Mouse (Mus musculus): ENCODE measurements at regions not wholly inside any gene's neighbourhood (a gene's known extent, or its start where the extent isn't known, plus 50 kb on each side); places are given as distances from the start of the nearest gene placed in this dataset.

GRCm38 (mm10) chr5:53329591-53329990 is 62.7 kb downstream of the Smim20 start:
- DNase-seq (ENCODE audit: extremely low spot score in 1 of 2, low spot score in 1 of 2): no peak

DNA sequence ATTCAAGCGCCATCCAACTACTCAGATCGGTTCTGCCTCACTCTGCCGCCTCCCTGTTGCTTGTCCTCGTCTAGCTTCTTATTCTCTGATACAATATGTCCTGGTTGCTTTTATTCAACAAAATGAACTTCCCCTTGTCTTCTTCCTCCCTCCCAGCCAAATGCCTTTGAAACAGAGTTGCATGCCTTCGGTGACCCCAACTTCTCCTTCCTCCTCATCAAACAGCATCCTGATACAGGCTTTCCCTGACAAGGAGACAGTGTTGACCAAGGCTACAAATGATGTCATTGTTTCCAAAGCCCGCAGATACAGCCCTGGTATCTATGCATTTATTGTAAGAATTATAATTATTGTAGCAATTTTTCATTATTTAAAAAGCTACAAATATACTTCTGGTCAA is 69.8 kb downstream of the Smim20 start:
- DNase-seq (ENCODE audit: extremely low spot score in 1 of 2, low spot score in 1 of 2): no peak

DNA sequence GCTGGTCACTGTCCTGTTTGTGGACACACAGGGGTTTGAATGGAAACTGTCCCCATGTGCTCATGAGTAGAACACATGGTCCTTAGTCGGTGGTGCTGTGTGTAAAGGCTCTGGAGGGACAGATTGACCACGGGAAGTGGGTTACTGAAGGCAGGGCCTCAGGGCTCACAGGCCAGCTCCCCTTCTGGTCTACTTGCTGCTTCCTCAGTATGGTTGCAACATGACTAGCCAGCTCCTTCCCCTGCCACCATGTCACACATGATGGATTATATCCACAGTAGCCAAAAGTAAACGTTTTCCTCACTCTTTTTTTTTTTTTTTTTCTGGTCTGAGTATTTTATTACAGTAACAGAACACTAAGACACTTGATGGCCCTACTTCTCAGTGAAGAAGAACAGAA is 70.9 kb downstream of the Smim20 start:
- no peak for DNase-seq (ENCODE audit: extremely low spot score in 1 of 2, low spot score in 1 of 2)

DNA sequence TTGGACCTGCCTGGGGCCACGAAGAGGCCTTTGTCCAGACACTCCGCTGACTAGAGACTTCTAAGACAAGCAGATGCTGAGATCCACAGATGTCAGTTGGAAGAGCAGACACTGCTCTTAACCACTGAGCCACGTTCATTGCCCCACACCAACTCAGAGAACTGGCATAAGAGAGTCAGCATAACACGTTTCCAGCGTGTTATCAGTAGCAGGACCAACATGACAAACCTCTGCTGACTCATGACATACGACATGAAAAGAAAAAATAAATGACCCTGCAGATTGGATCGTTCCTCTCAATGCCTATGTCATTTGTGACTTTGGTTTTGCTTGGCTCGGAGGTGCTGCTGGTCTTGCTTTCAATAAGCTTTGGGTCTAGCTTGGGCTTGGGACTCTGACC is 78.3 kb downstream of the Smim20 start:
- no peak for DNase-seq (ENCODE audit: extremely low spot score in 1 of 2, low spot score in 1 of 2)

DNA sequence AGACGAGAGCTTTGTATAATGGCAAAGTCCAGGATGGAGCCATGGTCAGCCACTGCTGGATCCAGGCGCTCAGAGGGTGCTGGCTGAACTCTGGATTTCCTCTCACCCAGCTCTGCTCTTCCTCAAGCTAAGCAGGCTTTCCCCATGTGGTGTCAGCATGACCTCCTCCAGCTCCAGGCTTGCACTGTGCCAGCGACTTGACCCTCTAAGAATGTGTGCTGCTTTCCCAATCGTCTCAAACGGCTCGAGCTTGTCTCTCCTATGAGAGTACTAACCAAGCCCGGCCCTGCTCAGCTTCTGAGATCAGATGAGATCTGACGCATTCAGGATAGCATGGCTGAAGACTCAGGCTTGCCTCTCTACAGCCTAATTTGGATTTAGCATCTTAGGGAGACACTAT is 79.1 kb downstream of the Smim20 start:
- no peak for DNase-seq (ENCODE audit: extremely low spot score in 1 of 2, low spot score in 1 of 2)

DNA sequence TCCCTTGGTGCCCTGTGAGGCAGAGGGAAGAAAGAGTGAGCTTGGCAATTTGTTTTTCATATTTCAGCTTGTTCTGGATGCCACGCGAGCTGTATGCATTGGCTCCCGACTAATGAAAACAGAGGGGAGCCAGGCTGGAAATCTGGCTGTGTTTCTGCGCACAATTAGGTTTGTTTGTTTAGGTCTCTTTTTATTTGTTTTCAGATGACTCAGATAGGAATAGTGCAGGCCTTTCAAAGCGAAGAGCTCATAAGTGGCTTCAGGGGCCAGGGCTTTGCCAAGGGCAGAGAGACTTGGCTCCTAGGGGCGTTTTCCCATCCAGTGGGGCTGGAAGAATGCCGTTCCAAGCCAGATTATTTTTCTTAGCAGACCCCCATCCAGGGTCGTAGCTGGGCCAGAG is 79.9 kb downstream of the Smim20 start:
- no peak for DNase-seq (ENCODE audit: extremely low spot score in 1 of 2, low spot score in 1 of 2)

DNA sequence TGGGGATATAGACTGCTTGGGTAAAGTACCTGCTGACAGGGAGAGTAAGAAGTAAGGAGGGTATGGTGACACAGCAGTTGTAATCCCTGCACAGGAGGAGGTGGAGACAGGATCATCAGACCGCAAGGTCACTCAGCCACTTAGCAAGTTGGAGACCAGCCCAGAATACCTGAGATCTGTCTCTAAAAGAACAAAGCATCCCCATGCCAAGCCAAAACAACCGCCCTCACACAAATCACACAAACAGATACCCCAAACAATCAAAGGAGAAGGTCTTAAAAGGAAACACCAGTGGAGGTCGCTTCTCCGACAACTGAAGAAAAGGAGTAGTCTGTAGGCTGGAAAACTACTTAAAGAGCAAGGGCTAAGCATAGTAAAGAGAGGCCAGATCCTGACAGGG is 86.0 kb downstream of the Smim20 start:
- DNase-seq (ENCODE audit: extremely low spot score in 1 of 2, low spot score in 1 of 2): no peak

- no peak for DNase-seq (ENCODE audit: extremely low spot score in 1 of 2, low spot score in 1 of 2)
Observed at GRCm38 (mm10) chr5:53354296-53354695, 87.4 kb downstream of the Smim20 start.

DNA sequence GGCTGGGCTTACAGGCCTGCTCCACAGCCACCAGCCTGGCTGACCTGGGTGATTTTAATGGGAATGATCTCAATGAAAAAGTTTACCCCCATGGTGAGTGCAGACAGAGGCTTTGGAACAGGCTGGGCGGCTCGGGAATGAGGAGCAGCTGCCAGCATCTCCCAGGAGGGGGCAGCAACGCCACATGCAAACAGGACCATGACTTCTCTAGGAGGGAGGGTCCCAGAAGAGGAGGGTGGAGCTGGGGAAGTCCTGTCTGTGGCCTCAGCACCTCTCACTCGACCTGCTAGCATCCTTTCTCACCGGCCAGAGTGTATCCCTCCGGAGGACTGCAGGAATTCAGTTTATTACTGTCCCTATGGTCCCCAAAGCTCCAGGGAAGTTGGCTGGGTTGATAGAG is 88.2 kb downstream of the Smim20 start:
- peak; percentile 84 to 90 for DNase-seq (ENCODE audit: extremely low spot score in 1 of 2, low spot score in 1 of 2)

GRCm38 (mm10) chr5:53357086-53357608 is 90.3 kb downstream of the Smim20 start:
- DNase-seq (ENCODE audit: extremely low spot score in 1 of 2, low spot score in 1 of 2): no peak

GRCm38 (mm10) chr5:53358181-53358580 is 91.3 kb downstream of the Smim20 start:
- no peak for DNase-seq (ENCODE audit: extremely low spot score in 1 of 2, low spot score in 1 of 2)

- no peak for DNase-seq (ENCODE audit: extremely low spot score in 1 of 2, low spot score in 1 of 2)
Observed at GRCm38 (mm10) chr5:53359887-53360286, 93.0 kb downstream of the Smim20 start.

- DNase-seq (ENCODE audit: extremely low spot score in 1 of 2, low spot score in 1 of 2): no peak
Observed at GRCm38 (mm10) chr5:53361295-53361694, 94.4 kb downstream of the Smim20 start.

- no peak for DNase-seq (ENCODE audit: extremely low spot score in 1 of 2, low spot score in 1 of 2)
Observed at GRCm38 (mm10) chr5:53363898-53364297, 97.0 kb downstream of the Smim20 start.

DNA sequence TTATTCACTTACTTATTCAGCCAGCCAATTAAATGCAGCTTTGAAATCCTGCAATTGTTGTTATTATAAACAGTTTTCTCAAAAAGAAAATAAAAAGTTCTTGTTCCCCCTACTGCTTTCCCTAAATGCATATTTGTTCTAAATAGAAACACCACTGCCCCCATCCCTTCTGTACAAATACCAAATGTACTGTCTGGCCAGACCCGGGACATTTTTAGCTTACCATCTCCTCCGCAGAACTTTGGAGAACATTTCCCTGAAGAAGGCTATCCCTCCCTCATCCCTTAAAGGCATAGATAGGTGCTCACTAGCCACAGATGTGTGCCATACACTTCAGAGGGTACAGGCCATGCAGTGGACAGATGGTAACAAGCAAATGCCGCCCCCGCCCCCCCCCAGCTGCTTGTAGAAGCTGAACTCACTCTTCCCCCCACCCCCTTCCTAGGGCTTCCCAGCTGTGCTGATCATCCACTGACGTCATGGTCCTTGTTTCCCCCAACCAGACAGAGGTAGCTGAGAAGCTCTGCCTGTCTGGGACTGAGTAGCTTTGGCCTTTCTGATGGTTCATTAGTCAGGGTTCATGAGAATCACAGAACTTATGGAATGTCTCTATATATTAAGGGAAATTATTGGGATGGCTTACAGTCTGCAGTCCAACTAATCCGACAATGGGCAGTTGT is 98.9 kb upstream of the Rbpj start:
- no peak for DNase-seq (ENCODE audit: extremely low spot score in 1 of 2, low spot score in 1 of 2)

- DNase-seq (ENCODE audit: extremely low spot score in 1 of 2, low spot score in 1 of 2): no peak
Observed at GRCm38 (mm10) chr5:53370272-53370671, 95.7 kb upstream of the Rbpj start.

DNA sequence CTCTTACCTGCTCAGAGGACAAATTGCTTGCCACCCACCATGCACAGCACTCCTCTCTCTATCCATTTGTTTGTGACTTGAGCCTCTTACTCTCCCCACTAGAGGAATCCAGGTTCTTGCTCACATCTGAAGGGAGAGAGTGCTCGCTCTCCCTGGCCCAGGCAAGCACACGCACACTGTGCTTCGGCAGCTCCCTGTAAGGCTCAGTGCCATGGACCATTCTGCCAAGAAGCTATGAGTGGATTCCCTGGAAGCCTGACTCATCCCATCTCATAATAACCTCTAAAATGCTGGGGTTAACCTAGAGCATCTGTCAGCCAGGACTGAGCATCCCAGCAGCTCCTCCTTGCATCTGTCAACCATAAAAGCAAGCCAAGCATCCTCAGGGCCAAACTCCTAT is 94.3 kb upstream of the Rbpj start:
- no peak for DNase-seq (ENCODE audit: extremely low spot score in 1 of 2, low spot score in 1 of 2)

DNA sequence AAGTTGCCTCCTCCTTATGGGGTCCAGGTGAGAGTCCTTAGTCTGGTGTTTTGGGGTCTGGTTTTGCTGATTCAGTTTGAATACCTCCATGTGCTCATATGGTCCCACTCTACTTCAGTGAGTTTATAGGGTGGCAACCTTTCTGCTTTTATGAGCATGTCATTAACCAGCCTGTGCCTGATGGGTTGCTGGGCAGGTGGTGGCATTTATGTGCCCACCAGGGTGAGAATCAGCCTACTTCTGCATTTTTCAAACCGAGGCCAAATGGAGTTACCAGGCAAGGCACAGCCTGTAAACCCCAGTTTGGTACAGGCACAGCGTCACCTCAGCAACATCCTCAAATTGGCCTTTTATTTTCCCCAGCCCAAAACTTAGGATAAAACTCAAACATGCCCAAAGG is 92.6 kb upstream of the Rbpj start:
- DNase-seq (ENCODE audit: extremely low spot score in 1 of 2, low spot score in 1 of 2): no peak

DNA sequence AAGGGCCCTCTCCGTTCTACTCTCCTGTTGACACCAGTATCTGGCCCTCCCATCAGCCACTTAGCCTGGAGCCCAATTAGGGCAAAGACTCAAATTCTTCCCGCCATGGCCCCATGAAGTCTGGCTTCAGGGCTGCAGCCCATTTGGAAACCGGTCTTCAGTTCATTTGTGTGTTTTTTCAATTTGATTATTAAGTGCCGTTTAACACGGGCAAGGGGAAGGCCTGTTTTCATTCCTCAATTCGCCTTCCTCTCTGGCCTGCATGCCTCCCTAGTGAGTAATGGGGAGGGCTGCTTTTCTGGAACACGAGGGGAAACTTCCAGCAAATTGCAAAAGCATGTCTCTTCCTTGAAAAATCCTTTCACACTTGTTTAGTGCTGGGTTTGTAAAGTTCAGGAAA is 89.1 kb upstream of the Rbpj start:
- no peak for DNase-seq (ENCODE audit: extremely low spot score in 1 of 2, low spot score in 1 of 2)

- DNase-seq (ENCODE audit: extremely low spot score in 1 of 2, low spot score in 1 of 2): no peak
Observed at GRCm38 (mm10) chr5:53377698-53378097, 88.3 kb upstream of the Rbpj start.

DNA sequence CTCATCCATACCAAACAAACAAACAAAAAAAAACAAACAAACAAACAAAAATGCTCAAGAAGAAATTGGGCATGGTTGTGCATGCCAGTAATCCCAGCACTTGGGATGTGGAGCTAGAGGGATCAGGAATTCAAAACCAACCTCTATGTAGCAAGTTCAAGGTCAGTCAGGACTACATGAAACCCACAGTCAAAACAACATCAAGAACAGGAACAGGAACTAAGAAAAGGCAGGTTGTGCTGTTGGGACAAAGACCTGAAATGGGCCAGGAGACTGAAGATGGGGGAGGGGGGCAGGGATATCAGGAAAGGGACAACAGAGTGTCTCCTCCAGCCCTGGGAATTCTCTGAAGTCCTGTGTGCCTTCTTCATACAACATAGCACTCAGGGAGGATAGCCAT is 87.8 kb upstream of the Rbpj start:
- no peak for DNase-seq (ENCODE audit: extremely low spot score in 1 of 2, low spot score in 1 of 2)

DNA sequence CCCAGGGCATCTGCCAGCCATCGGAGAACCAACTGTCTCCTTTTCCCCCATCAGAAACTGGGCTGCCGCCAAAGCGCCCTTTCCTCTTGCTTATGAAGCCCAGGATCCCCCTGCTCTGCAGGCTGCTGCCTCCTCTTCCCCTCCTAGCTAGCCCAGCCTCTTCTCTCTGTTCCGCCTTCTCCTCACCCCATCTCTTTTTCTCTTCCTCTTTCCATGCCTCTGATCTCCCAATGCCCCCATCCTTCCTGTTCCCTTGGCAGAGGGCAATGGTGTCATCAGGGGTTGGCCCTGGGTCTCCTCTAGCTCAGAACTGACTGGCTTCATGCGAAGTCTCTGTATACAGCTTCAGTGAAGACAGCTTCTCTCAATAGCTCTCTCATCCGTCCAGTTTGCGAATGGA is 87.4 kb upstream of the Rbpj start:
- no peak for DNase-seq (ENCODE audit: extremely low spot score in 1 of 2, low spot score in 1 of 2)

DNA sequence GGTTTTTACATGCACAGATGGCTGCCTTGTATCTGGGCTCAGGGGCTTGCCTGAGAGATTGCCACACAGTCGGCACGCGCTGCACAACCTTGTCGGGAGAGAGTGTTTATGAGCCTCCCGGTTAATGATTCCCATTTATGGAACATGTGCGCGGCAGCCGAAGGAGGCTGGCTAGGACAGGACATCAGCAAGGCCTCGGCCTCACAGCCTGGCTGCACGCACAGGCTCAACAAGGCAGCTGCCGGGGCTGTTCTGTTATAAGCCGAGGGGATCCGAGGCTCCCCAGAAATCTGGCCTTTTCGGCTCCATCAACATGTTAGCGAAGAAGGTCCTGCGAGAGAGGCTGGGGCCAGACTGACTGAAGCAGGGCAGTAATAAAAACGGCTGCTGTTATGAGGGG is 86.3 kb upstream of the Rbpj start:
- no peak for DNase-seq (ENCODE audit: extremely low spot score in 1 of 2, low spot score in 1 of 2)
